Mouse (Mus musculus) heart, adult 2 months (tissue): Measurements from ENCODE around the gene Trpv2.

Source experiments
- CTCF ChIP-seq: fragments of 200-600 bp; IDR thresholded peaks from 2 replicates; pipeline ENCODE4 v1.8.1; 2022; ENCODE audit warnings: antibody characterized with exemption, mild to moderate bottlenecking, moderate library complexity
- EP300 ChIP-seq: fragments of 200-500 bp; IDR thresholded peaks from 2 replicates; pipeline ENCODE4 v1.6.1; 2011; ENCODE audit warnings: low read depth, low read length, control low read depth; ENCODE audit not compliant: insufficient read depth
- POLR2A ChIP-seq: fragments of 200-500 bp; IDR thresholded peaks from 2 replicates; pipeline ENCODE4 v1.6.1; 2011; ENCODE audit warnings: mild to moderate bottlenecking, low read depth, low read length, control low read depth; ENCODE audit not compliant: insufficient read depth

DNA sequence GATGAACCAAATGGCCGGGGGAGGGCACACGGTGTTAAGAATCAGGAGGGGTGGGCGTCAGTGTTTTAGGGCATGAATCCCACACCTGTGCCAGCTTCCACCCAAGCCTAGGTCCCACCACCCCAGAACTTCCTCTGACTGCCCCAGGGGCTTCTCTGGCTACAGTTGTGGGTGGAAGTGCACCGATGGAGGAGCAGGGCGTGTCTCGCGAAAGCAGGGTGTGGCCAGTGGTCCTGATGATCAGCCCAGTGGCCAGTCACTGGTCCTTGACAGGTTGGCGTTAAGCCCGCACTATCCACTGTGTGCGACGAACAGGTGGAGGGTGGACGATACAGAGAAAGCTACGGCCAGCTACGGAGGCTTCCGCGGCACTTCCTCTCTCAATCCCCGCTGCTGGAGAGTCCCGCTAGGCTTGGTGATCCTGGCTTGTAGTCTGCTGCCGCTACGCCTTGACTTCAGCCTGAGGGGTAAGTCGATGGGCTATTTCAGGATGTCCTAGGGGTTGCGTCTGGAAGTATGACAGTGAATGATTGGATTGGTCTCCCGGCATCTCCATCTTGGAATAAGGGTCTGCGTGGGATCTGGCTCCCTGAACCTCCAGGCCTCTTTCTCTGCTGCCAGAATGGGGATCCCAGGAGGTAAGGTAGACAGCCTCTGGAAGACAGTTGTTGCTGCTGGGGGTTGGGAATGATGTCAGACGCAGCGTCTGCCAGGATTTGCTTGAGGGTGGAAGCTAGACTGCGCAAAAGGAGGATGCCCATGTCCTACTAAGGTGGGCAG is 1.6 kb downstream of the Trpv2 start:
- TF ChIP-seq POLR2A (no peak), EP300 (no peak), CTCF (no peak; the same call in 1 of the 2 replicates)
